Mouse (Mus musculus) liver, embryonic 16.5 days (tissue): Measurements from ENCODE around the gene Rbm8a. TPM values are rescaled to one million over a fixed set of nuclear protein-coding genes. Genes with fewer than 3 reads are reported as not detected.

ENCODE experiments used
- ATAC-seq: fragments of 200-750 bp; cut with Nextera tagmentation; 2 replicates; pipeline ENCODE4 v1.8.0; 2017; ENCODE audit warnings: low read depth, mild to moderate bottlenecking, moderate number of reproducible peaks, moderate library complexity
- H3K27ac ChIP-seq: fragments of 300-500 bp; sonication (generic); 2 replicates; pipeline ENCODE4 v1.5.1; 2014; ENCODE audit warnings: mild to moderate bottlenecking, low read length
- H3K27me3 ChIP-seq: fragments of 300-500 bp; sonication (generic); 2 replicates; pipeline ENCODE4 v1.6.1; 2014; ENCODE audit warnings: low read depth, low read length, mixed read lengths; ENCODE audit not compliant: control insufficient read depth, insufficient read depth
- H3K36me3 ChIP-seq: fragments of 300-500 bp; sonication (generic); 2 replicates; pipeline ENCODE4 v1.6.1; 2014; ENCODE audit warnings: mild to moderate bottlenecking; ENCODE audit not compliant: control insufficient read depth, insufficient read depth
- H3K4me1 ChIP-seq: fragments of 300-500 bp; sonication (generic); 2 replicates; pipeline ENCODE4 v1.6.1; 2014; ENCODE audit warnings: low read depth, low read length, mixed read lengths; ENCODE audit not compliant: control insufficient read depth
- H3K4me2 ChIP-seq: fragments of 300-500 bp; sonication (generic); 2 replicates; pipeline ENCODE4 v1.6.1; 2014; ENCODE audit warnings: low read depth, low read length, mixed read lengths
- H3K4me3 ChIP-seq: fragments of 300-500 bp; sonication (generic); 2 replicates; pipeline ENCODE4 v1.5.1; 2014; ENCODE audit warnings: low read depth, mild to moderate bottlenecking, low read length
- H3K9ac ChIP-seq: fragments of 300-500 bp; sonication (generic); 2 replicates; pipeline ENCODE4 v1.6.1; 2014; ENCODE audit warnings: low read depth, low read length
- H3K9me3 ChIP-seq: fragments of 300-500 bp; sonication (generic); replicated peaks from 2 replicates; pipeline ENCODE4 v1.6.1; 2016; ENCODE audit warnings: low read length; ENCODE audit not compliant: control insufficient read depth
- WGBS: fragments of 180-500 bp; shearing (Covaris S2); extraction: QIAGEN DNeasy Blood & Tissue Kit; methylation state at CpG from one replicate; pipeline ENCODE4 v1.1.7; 2014; ENCODE audit not compliant: insufficient replicate concordance; 5-methylcytosine and 5-hydroxymethylcytosine counted together
- polyA plus RNA-seq: library from polyadenylated mRNA; unstranded; fragments of >200 nt; fragmentation: Nextera tagmentation; extraction: Ambion mirVana; gene quantifications from 2 replicates; pipeline ENCODE4 v1.2.1, GENCODE M21; 2015

The Rbm8a gene
- polyA plus RNA-seq: 48.1 and 48.4 TPM in 2 replicates

- Histone ChIP-seq H3K36me3 (peaks cover 9% of the 10 kb centered on the region), H3K27me3 (no peaks in the 10 kb centered on the region), H3K4me2 (peak within 1 kb of the TSS; percentile 84), H3K9ac (peak within 1 kb of the TSS; percentile 84), H3K9me3 (no peaks in the 10 kb centered on the region), H3K4me1 (peaks cover 22% of the 10 kb centered on the region), H3K4me3 (peak within 1 kb of the TSS; percentile 93), H3K27ac (peak within 1 kb of the TSS; percentile 77)
- ATAC-seq: peak; percentile 96
- WGBS: under 1% methylated on average over 48 of the region's 48 CpGs
Measured at GRCm38 (mm10) chr3:96629729-96630600, at the start of gene Rbm8a. Gene Rbm8a (plus strand): TSS chr3:96629933.

- Histone ChIP-seq H3K27me3 (no peaks in the 10 kb centered on the region), H3K4me2 (no peak overlapping the region), H3K9ac (no peak overlapping the region), H3K4me1 (peaks cover 23% of the 10 kb centered on the region), H3K9me3 (no peaks in the 10 kb centered on the region), H3K4me3 (no peak overlapping the region), H3K27ac (no peak overlapping the region), H3K36me3 (no peaks in the 10 kb centered on the region)
- no peak for ATAC-seq
- WGBS: 57% methylated on average over 6 of the region's 6 CpGs
Measured at GRCm38 (mm10) chr3:96581141-96581540, 48.6 kb upstream of the Rbm8a start.

- Histone ChIP-seq H3K36me3 (no peaks in the 10 kb centered on the region), H3K9ac (no peak overlapping the region), H3K4me3 (no peak overlapping the region), H3K4me2 (no peak overlapping the region), H3K27ac (no peak overlapping the region), H3K9me3 (no peaks in the 10 kb centered on the region), H3K27me3 (no peaks in the 10 kb centered on the region), H3K4me1 (peaks cover 15% of the 10 kb centered on the region)
- WGBS: 76% methylated on average over 16 of the region's 16 CpGs
- no peak for ATAC-seq
Measured at GRCm38 (mm10) chr3:96581771-96582515, 47.8 kb upstream of the Rbm8a start.

GRCm38 (mm10) chr3:96583386-96583785, 46.3 kb upstream of the Rbm8a start:
- H3K27ac ChIP-seq: no peak overlapping the region
- no peaks in the 10 kb centered on the region for H3K9me3 ChIP-seq
- 81% methylated on average over 5 of the region's 5 CpGs for WGBS

GRCm38 (mm10) chr3:96590657-96591056, 39.1 kb upstream of the Rbm8a start:
- Histone ChIP-seq H3K4me1 (peaks cover 9% of the 10 kb centered on the region), H3K4me3 (no peak overlapping the region), H3K27me3 (peaks cover 9% of the 10 kb centered on the region), H3K9me3 (no peaks in the 10 kb centered on the region), H3K27ac (no peak overlapping the region), H3K4me2 (no peak overlapping the region), H3K36me3 (0 out of 2 replicates have a peak, but pooled peaks cover 3% of the 10 kb centered on the region), H3K9ac (no peak overlapping the region)
- ATAC-seq: no peak
- 66% methylated on average over 4 of the region's 4 CpGs for WGBS

More at GRCm38 (mm10) chr3:96583386-96583785, 46.3 kb upstream of the Rbm8a start:
- peaks cover 10% of the 10 kb centered on the region for H3K4me1 ChIP-seq
- no peak overlapping the region for H3K9ac ChIP-seq
- H3K36me3 ChIP-seq: no peaks in the 10 kb centered on the region
- no peak overlapping the region for H3K4me3 ChIP-seq
- H3K4me2 ChIP-seq: no peak overlapping the region
- no peaks in the 10 kb centered on the region for H3K27me3 ChIP-seq
- ATAC-seq: no peak

GRCm38 (mm10) chr3:96593374-96593773, 36.4 kb upstream of the Rbm8a start:
- H3K27ac ChIP-seq: peak overlapping the region; percentile 91
- peak overlapping the region; percentile 88 for H3K9ac ChIP-seq
- H3K4me3 ChIP-seq: peak overlapping the region; percentile 83
- ATAC-seq: no peak
- 1% methylated on average over 10 of the region's 10 CpGs for WGBS
- peaks cover 36% of the 10 kb centered on the region for H3K27me3 ChIP-seq
- H3K9me3 ChIP-seq: no peaks in the 10 kb centered on the region
- H3K4me2 ChIP-seq: peak overlapping the region; percentile 88
- peaks cover 29% of the 10 kb centered on the region for H3K4me1 ChIP-seq
- 0 out of 2 replicates have a peak, but pooled peaks cover 3% of the 10 kb centered on the region for H3K36me3 ChIP-seq

- H3K27ac ChIP-seq: peak within 1 kb of the TSS; percentile 91
- peak within 1 kb of the TSS; percentile 88 for H3K9ac ChIP-seq
- no peaks in the 10 kb centered on the region for H3K9me3 ChIP-seq
- H3K36me3 ChIP-seq: 0 out of 2 replicates have a peak, but pooled peaks cover 3% of the 10 kb centered on the region
- peak within 1 kb of the TSS; percentile 88 for H3K4me2 ChIP-seq
- H3K27me3 ChIP-seq: peaks cover 42% of the 10 kb centered on the region
- H3K4me1 ChIP-seq: peaks cover 31% of the 10 kb centered on the region
- H3K4me3 ChIP-seq: peak within 1 kb of the TSS; percentile 83
- WGBS: 0% methylated on average over 36 of the region's 38 CpGs
- peak; percentile 96 for ATAC-seq
Measured at GRCm38 (mm10) chr3:96593790-96594560, 35.8 kb upstream of the Rbm8a start, which contains the start of gene Polr3gl. Gene Polr3gl (minus strand): TSS chr3:96594181.

- H3K9ac ChIP-seq: no peak overlapping the region
- peaks cover 31% of the 10 kb centered on the region for H3K4me1 ChIP-seq
- peaks cover 51% of the 10 kb centered on the region for H3K27me3 ChIP-seq
- H3K4me2 ChIP-seq: no peak overlapping the region
- no peak for ATAC-seq
- no peak overlapping the region for H3K4me3 ChIP-seq
- H3K9me3 ChIP-seq: no peaks in the 10 kb centered on the region
- no peak overlapping the region for H3K27ac ChIP-seq
- 74% methylated on average over 5 of the region's 5 CpGs for WGBS
- H3K36me3 ChIP-seq: 0 out of 2 replicates have a peak, but pooled peaks cover 1% of the 10 kb centered on the region
Measured at GRCm38 (mm10) chr3:96594851-96595250, 34.9 kb upstream of the Rbm8a start.
